Mouse (Mus musculus) liver, embryonic 14.5 days (tissue): ENCODE results near the gene Lrp1. TPM values are rescaled to one million over a fixed set of nuclear protein-coding genes. Genes with fewer than 3 reads are reported as not detected.

Experiments used
- ATAC-seq: fragments of 200-750 bp; cut with Nextera tagmentation; 2 replicates; pipeline ENCODE4 v1.8.0; 2017; ENCODE audit warnings: moderate number of reproducible peaks, mild to moderate bottlenecking, moderate library complexity; ENCODE audit not compliant: insufficient read depth
- DNase-seq, 3 experiments: peaks; one replicate each; pipeline ENCODE4 v3.0.0-alpha.2; 2012 to 2013; ENCODE audit warnings: low read depth in 3 of 3, low spot score in 3 of 3
- H3K27ac ChIP-seq: fragments of 300-500 bp; sonication (generic); 2 replicates; pipeline ENCODE4 v1.5.1; 2014; ENCODE audit warnings: moderate library complexity, mild to moderate bottlenecking, control low read depth, inconsistent platforms
- H3K27me3 ChIP-seq: fragments of 300-500 bp; sonication (generic); 2 replicates; pipeline ENCODE4 v1.6.1; 2014; ENCODE audit warnings: mild to moderate bottlenecking, low read length, moderate library complexity; ENCODE audit not compliant: control insufficient read depth, insufficient read depth
- H3K36me3 ChIP-seq: fragments of 300-500 bp; sonication (generic); replicated peaks from 2 replicates; pipeline ENCODE4 v1.6.1; 2014; ENCODE audit warnings: low read depth; ENCODE audit not compliant: control insufficient read depth, insufficient read depth
- H3K4me1 ChIP-seq, 2 experiments: fragments of 200-500 bp in 1 of 2; fragments of 300-500 bp in 1 of 2; sonication (generic) in 1 of 2; replicated peaks; 2 replicates each; pipeline ENCODE4 v1.6.1; 2012 to 2014; ENCODE audit warnings: antibody characterized with exemption in 1 of 2, inconsistent platforms in 1 of 2, low read length in 1 of 2; ENCODE audit not compliant: control insufficient read depth in 2 of 2, insufficient read depth in 2 of 2
- H3K4me2 ChIP-seq: fragments of 300-500 bp; sonication (generic); 2 replicates; pipeline ENCODE4 v1.6.1; 2014; ENCODE audit warnings: low read depth, mild to moderate bottlenecking, control low read depth, moderate library complexity
- H3K4me3 ChIP-seq, 2 experiments: fragments of 200-500 bp in 1 of 2; fragments of 300-500 bp in 1 of 2; sonication (generic) in 1 of 2; 2 replicates each; pipeline ENCODE4 v1.5.1; 2012 to 2014; ENCODE audit warnings: low read depth in 2 of 2, low read length in 2 of 2, mild to moderate bottlenecking in 2 of 2, control low read depth in 1 of 2, inconsistent platforms in 1 of 2, moderate library complexity in 1 of 2; ENCODE audit not compliant: insufficient read depth in 1 of 2
- H3K9ac ChIP-seq: fragments of 300-500 bp; sonication (generic); replicated peaks from 2 replicates; pipeline ENCODE4 v1.6.1; 2014; ENCODE audit warnings: mild to moderate bottlenecking, control low read depth, moderate library complexity
- H3K9me3 ChIP-seq: fragments of 300-500 bp; sonication (generic); 2 replicates; pipeline ENCODE4 v1.6.1; 2016; ENCODE audit warnings: low read length, mixed read lengths; ENCODE audit not compliant: control insufficient read depth
- CTCF ChIP-seq: IDR thresholded peaks from 2 replicates; pipeline ENCODE4 v1.5.1; 2016; ENCODE audit warnings: antibody characterized with exemption, low read depth, control low read depth
- EP300 ChIP-seq: IDR thresholded peaks from 2 replicates; pipeline ENCODE4 v1.6.1; 2016; ENCODE audit warnings: antibody characterized with exemption, low read depth
- WGBS: fragments of 180-500 bp; shearing (Covaris S2); extraction: QIAGEN DNeasy Blood & Tissue Kit; methylation state at CpG from one replicate; pipeline ENCODE4 v1.1.7; 2014; ENCODE audit not compliant: insufficient replicate concordance; 5-methylcytosine and 5-hydroxymethylcytosine counted together
- polyA plus RNA-seq, 2 experiments: library from polyadenylated mRNA; depleted of rRNA in 1 of 2; stranded (reverse) in 1 of 2; unstranded in 1 of 2; fragments of >200 nt; fragmentation: Nextera tagmentation in 1 of 2; extraction: Ambion mirVana in 1 of 2; gene quantifications; 2 replicates each; pipeline versions ENCODE4 v1.2.1 to v1.2.3; 2012 to 2014

The Lrp1 gene
- polyA plus RNA-seq, 2 experiments = 13.2 to 18.2 TPM

DNA sequence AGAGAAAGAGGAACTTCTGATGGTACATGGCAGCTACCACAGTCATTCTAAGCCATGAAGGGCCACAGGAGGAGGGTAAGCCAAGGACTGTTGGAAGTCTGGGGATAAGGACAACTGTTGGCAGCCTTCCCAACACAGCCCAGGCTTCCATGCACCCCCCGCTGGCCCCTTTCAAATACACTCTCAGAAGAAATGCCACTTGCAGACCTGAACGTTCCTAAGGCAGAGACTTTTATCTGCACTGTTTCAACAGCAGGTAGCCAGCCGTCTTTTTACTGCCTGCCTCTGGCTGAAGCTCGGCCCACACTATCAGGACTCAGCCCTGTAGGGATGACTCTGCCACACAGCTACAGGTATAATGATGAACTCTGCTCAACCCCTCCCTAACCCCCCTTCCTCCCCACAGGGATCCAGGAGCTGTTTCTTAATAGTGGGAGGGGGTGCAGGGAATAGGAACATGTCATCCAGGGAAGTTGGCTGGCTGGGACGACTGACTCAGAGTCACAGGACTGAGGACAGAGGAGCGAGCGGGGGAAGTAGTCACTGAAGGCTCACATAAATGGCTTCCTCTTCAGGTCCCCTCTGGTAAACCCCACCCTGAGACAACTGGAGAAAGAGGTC lies 24.5 kb downstream of the Lrp1 start:
- no peak for DNase-seq
- WGBS = 30% methylated on average over 7 of the region's 7 CpGs
- H3K4me2 ChIP-seq = no peak overlapping the region
- H3K9ac ChIP-seq = no peak overlapping the region
- TF ChIP-seq EP300 = no peak
- TF ChIP-seq CTCF = no peak
- H3K36me3 ChIP-seq = no peaks in the 10 kb centered on the region; the same call in 1 of the 2 replicates
- no peaks in the 10 kb centered on the region for H3K27me3 ChIP-seq
- H3K27ac ChIP-seq = no peak overlapping the region
- H3K4me3 ChIP-seq = no peak overlapping the region
- H3K4me1 ChIP-seq = peaks cover 0 to 31% of the 10 kb centered on the region in 2 experiments; a peak in 3 of 4 replicates
- ATAC-seq = no peak
- H3K9me3 ChIP-seq = no peaks in the 10 kb centered on the region

DNA sequence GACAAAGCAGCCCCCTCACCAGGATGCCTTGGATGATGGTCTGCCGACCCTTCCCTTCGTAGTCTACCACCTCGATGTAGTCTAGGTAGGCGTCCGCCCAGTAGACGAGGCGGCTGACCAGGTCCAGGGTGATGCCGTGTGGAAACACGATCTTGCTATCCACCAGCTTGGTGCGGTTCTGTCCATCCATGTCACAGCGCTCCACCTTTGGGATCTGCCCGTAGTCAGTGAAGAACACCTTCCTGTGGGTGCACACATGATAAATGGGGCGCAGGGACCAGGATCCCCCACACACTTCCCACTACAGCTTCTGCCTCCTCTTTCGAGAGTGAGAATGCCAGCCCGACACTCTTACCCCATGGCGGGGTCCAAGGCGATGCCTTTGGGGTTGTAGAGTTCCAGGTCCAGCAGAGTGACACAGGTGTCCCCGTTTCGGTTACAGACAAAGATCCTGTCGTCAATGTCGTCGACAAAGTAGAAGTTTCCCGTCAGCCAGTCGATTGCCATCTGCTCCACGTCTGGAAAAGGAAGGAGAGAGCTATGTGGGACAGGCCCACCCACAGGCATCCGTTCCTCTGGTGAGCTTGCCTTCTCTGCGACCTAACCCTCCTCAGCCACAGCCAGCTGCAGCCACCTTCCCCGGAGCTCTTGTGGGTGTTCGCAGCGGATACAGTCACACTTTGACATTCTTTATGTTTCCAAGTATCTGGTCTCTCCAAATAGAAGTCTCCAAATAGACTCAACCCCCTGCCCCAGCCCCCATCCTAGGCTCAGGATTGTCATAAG lies 25.8 kb downstream of the Lrp1 start:
- DNase-seq (no peak), ATAC-seq (no peak)
- no peaks in the 10 kb centered on the region for H3K9me3 ChIP-seq
- no peak overlapping the region for H3K4me2 ChIP-seq
- WGBS = 68% methylated on average over 30 of the region's 30 CpGs
- no peaks in the 10 kb centered on the region for H3K27me3 ChIP-seq
- no peak for TF ChIP-seq CTCF
- no peak for TF ChIP-seq EP300
- no peak overlapping the region for H3K27ac ChIP-seq
- H3K9ac ChIP-seq = no peak overlapping the region
- no peak overlapping the region for H3K4me3 ChIP-seq
- peaks cover 0 to 24% of the 10 kb centered on the region in 2 experiments; a peak in 3 of 4 replicates for H3K4me1 ChIP-seq
- H3K36me3 ChIP-seq = no peaks in the 10 kb centered on the region; the same call in 1 of the 2 replicates

DNA sequence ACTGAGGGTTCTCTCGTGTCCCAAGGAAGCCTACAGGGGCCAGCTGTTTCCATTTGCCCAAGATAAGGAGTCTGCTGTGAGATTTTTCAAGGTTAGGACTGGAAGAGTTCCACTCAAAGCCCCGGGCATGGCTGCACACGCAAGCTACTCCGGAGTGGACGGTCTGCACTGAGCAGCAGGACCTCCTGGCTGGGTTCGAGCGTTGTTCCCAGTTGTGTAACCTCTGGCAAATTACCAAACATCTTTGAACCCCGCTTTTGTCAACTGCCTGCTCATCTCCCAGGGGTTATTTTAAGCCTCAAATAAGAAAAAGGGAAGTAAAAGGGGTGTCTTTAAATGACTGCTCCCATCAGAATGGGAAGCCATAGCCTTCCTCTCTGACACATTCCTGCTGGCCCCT lies 26.5 kb downstream of the Lrp1 start:
- H3K9ac ChIP-seq = no peak overlapping the region

DNA sequence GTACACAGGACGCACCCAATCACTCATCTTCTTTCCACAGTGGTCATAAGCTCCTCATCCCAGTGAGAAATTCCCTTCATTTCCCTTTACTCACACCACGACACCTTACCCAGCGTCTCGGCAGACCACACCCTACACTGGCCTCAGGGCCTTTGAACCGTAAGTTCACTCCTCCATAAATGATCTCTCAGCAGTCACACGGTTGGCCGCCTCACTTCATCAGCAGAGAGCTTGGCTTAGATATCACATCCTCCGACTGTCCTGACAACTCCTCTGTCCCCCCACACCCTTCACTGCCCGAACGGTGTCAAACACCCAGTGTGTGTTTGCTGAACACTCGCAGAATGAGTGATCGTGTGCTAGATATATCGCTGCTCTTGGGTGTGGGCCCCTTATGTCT lies 28.1 kb downstream of the Lrp1 start:
- no peak for TF ChIP-seq EP300
- Histone ChIP-seq H3K4me2 (no peak overlapping the region), H3K4me3 (no peak overlapping the region), H3K27ac (no peak overlapping the region), H3K27me3 (no peaks in the 10 kb centered on the region), H3K4me1 (peaks cover 0 to 12% of the 10 kb centered on the region in 2 experiments; a peak in 1 of 4 replicates), H3K9ac (no peak overlapping the region), H3K9me3 (no peaks in the 10 kb centered on the region), H3K36me3 (no peaks in the 10 kb centered on the region; the same call in 1 of the 2 replicates)
- 53% methylated on average over 13 of the region's 13 CpGs for WGBS
- ATAC-seq = no peak
- DNase-seq = no peak

More for the DNA sequence above, 26.5 kb downstream of the Lrp1 start:
- Histone ChIP-seq H3K27ac (no peak overlapping the region), H3K36me3 (no peaks in the 10 kb centered on the region; the same call in 1 of the 2 replicates), H3K9me3 (no peaks in the 10 kb centered on the region), H3K4me1 (peaks cover 0 to 18% of the 10 kb centered on the region in 2 experiments; a peak in 3 of 4 replicates), H3K4me3 (no peak overlapping the region), H3K4me2 (no peak overlapping the region), H3K27me3 (no peaks in the 10 kb centered on the region)
- ATAC-seq (no peak), DNase-seq (no peak)
- 13% methylated on average over 8 of the region's 8 CpGs for WGBS
- no peak for TF ChIP-seq CTCF
- TF ChIP-seq EP300 = no peak

DNA sequence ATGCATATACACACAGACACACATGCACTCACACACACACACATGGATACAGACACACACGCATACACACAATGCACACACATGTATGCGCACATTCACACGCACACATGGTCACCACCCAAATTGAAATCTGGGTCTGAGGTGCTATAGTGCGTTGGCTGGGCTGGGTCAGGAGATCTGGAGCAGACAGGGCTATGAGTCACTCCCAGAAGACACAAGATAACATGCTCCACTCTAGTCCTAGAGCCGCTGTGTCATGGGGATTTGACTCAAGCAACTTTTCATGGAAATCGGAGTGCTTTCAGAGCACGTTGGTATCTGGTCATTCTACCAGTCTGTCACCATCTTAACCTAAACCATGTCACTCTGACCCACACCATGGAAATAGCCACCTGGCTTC lies 28.5 kb downstream of the Lrp1 start:
- 66% methylated on average over 7 of the region's 7 CpGs for WGBS
- H3K27me3 ChIP-seq = no peaks in the 10 kb centered on the region
- no peak for DNase-seq
- H3K9me3 ChIP-seq = no peaks in the 10 kb centered on the region
- H3K4me1 ChIP-seq = peaks cover 0 to 12% of the 10 kb centered on the region in 2 experiments; a peak in 1 of 4 replicates
- no peak overlapping the region for H3K4me2 ChIP-seq
- TF ChIP-seq CTCF (no peak), EP300 (no peak)
- H3K27ac ChIP-seq = no peak overlapping the region
- H3K36me3 ChIP-seq = no peaks in the 10 kb centered on the region; the same call in 1 of the 2 replicates
- no peak for ATAC-seq
- no peak overlapping the region for H3K9ac ChIP-seq
- no peak overlapping the region for H3K4me3 ChIP-seq
